In genomic region chr6:85510476-85510875, GRCm38 (mm10) we compare ENCODE assay signal across 11 mouse cellular contexts. TPM values are rescaled to one million over a fixed set of nuclear protein-coding genes. Genes with fewer than 3 reads are reported as not detected.
DNase-seq lines count a peak whose midpoint lies in the region; ATAC-seq and TF ChIP-seq lines count a peak whose summit lies in the region.
"Had no signal": no experiment of that assay in that cellular context is flagged by ENCODE, and none has a peak within 500 bp of the region (broad histone marks: within the 10 kb centered on the region; RNA-seq: fewer than 3 reads in every experiment).

No protein-coding gene starts in this region.

- no peak for TF ChIP-seq POLR2A in kidney, adult 2 months (IDR thresholded peaks at IDR 0.05; ENCODE audit: low read depth, low read length)

- no peak overlapping the region for H3K27ac ChIP-seq in kidney, adult 2 months (ENCODE audit: insufficient read depth, low read depth, low read length)
- H3K27ac ChIP-seq in liver, embryonic 14.5 days: no peak overlapping the region
- H3K27ac ChIP-seq: embryonic facial prominence, embryonic 12.5 days; liver, embryonic 13.5 days had no signal

- no peak overlapping the region for H3K9ac ChIP-seq in liver, embryonic 14.5 days (replicated peaks)
- H3K9ac ChIP-seq: embryonic facial prominence, embryonic 12.5 days; liver, embryonic 13.5 days had no signal

- 4% methylated on average over 6 of the region's 6 CpGs for WGBS in kidney, adult 2 months
- 4% methylated on average over 6 of the region's 6 CpGs for WGBS in liver, embryonic 14.5 days (ENCODE audit: insufficient replicate concordance)

- no peaks in the 10 kb centered on the region for H3K36me3 ChIP-seq in kidney, adult 2 months (ENCODE audit: control insufficient read depth, insufficient read depth, low read length)
- H3K36me3 ChIP-seq in liver, embryonic 14.5 days (replicated peaks; ENCODE audit: control insufficient read depth, insufficient read depth, low read depth): no peaks in the 10 kb centered on the region
- H3K36me3 ChIP-seq in splenic B cell, adult 2 months (ENCODE audit: control insufficient read depth, insufficient read depth, low read length, poor library complexity, severe bottlenecking): no peaks in the 10 kb centered on the region
- H3K36me3 ChIP-seq: embryonic facial prominence, embryonic 12.5 days; liver, embryonic 13.5 days had no signal

- no peak overlapping the region for H3K4me3 ChIP-seq in kidney, adult 2 months (ENCODE audit: insufficient read depth, low read depth, low read length)
- H3K4me3 ChIP-seq in liver, embryonic 14.5 days (ENCODE audit: insufficient read depth in 1 of 2, low read depth in 2 of 2, low read length in 2 of 2): no peak overlapping the region

- no peaks in the 10 kb centered on the region for H3K9me3 ChIP-seq in liver, embryonic 14.5 days (ENCODE audit: control insufficient read depth, low read length)
- H3K9me3 ChIP-seq: embryonic facial prominence, embryonic 12.5 days; liver, embryonic 13.5 days had no signal

- H3K27me3 ChIP-seq in kidney, adult 2 months (replicated peaks; ENCODE audit: control insufficient read depth, insufficient read depth, low read length): peaks cover 14% of the 10 kb centered on the region
- H3K27me3 ChIP-seq in liver, embryonic 14.5 days (ENCODE audit: control insufficient read depth, insufficient read depth, low read length): peaks cover 53% of the 10 kb centered on the region
- no peaks in the 10 kb centered on the region; the same call in 1 of the 2 replicates for H3K27me3 ChIP-seq in splenic B cell, adult 2 months (ENCODE audit: control insufficient read depth, insufficient read depth, low read length, poor library complexity, severe bottlenecking)

- no peak for TF ChIP-seq EP300 in liver, embryonic 14.5 days (IDR thresholded peaks at IDR 0.05; ENCODE audit: low read depth)

- peak; percentile 57 for TF ChIP-seq CTCF in kidney, adult 2 months (conservative IDR thresholded peaks at IDR 0.05; ENCODE audit: insufficient read depth, insufficient read length, low read depth, low read length)
- TF ChIP-seq CTCF in liver, embryonic 14.5 days (IDR thresholded peaks at IDR 0.05; ENCODE audit: low read depth): peak; percentile 56

- ATAC-seq in liver, embryonic 14.5 days (ENCODE audit: insufficient read depth): no peak
- ATAC-seq in monocyte, adult 5-6 weeks (replicated peaks; ENCODE audit: insufficient number of reproducible peaks, low FRiP score, low TSS enrichment, poor library complexity, severe bottlenecking): no peak

- peak; percentile 27 for DNase-seq in kidney, adult 2 months
- no peak for DNase-seq in kidney, adult 11 months
- peak; percentile 15 for DNase-seq in Muller cell, postnatal 12 days (ENCODE audit: inconsistent ontology term)
- peak; percentile 73 for DNase-seq in cerebellum, adult 11-12 months
- DNase-seq in frontal cortex, postnatal 36 days (ENCODE audit: low spot score in 2 of 2): peak; percentile 76 to 90
- DNase-seq in liver, embryonic 14.5 days (ENCODE audit: low read depth in 3 of 3, low spot score in 3 of 3): no peak
- DNase-seq in splenic B cell, adult 2 months (ENCODE audit: low read depth, low spot score): peak; percentile 7
- DNase-seq: liver, embryonic 13.5 days had no signal

- H3K4me1 ChIP-seq in kidney, adult 2 months (ENCODE audit: control insufficient read depth, insufficient read depth, low read length): no peaks in the 10 kb centered on the region
- no peaks in the 10 kb centered on the region for H3K4me1 ChIP-seq in liver, embryonic 14.5 days (replicated peaks; ENCODE audit: control insufficient read depth in 2 of 2, insufficient read depth in 2 of 2, low read length in 1 of 2)

- H3K4me2 ChIP-seq in liver, embryonic 14.5 days (ENCODE audit: low read depth): no peak overlapping the region
- H3K4me2 ChIP-seq: liver, embryonic 13.5 days had no signal

RNA-seq across cellular contexts. Expression of gene Egr4, which starts 2.9 kb away (rescaled TPM):
- polyA plus RNA-seq in kidney, adult 2 months (2012; rRNA removed): not detected in 2 replicates
- polyA plus RNA-seq in liver, embryonic 14.5 days (2012; rRNA removed): not detected in 2 replicates
- not detected in 2 replicates for polyA plus RNA-seq in liver, embryonic 14.5 days (2014; fragmentation: Nextera tagmentation; extraction: Ambion mirVana)
- total RNA-seq in monocyte, adult 5-6 weeks (2017): not detected in 3 replicates
- polyA plus RNA-seq: embryonic facial prominence, embryonic 12.5 days; liver, embryonic 13.5 days; stomach, embryonic 14.5 days had no signal

RNA-seq across cellular contexts. Expression of gene Fbxo41, which starts 7.7 kb away (rescaled TPM):
- polyA plus RNA-seq in kidney, adult 2 months (2012; rRNA removed): 0.07 and 0.08 TPM in 2 replicates
- 0.02 TPM in 1 of 2 replicates, not detected in the other for polyA plus RNA-seq in liver, embryonic 14.5 days (2012; rRNA removed)
- not detected in 2 replicates for polyA plus RNA-seq in liver, embryonic 14.5 days (2014; fragmentation: Nextera tagmentation; extraction: Ambion mirVana)
- not detected in 3 replicates for total RNA-seq in monocyte, adult 5-6 weeks (2017)
- polyA plus RNA-seq: liver, embryonic 13.5 days had no signal

RNA-seq across cellular contexts. Expression of gene Pradc1, which starts 58.7 kb away (rescaled TPM):
- polyA plus RNA-seq in kidney, adult 2 months (2012; rRNA removed): 23.1 and 27.7 TPM in 2 replicates
- polyA plus RNA-seq in liver, embryonic 14.5 days (2012; rRNA removed): 16.9 and 18.4 TPM in 2 replicates
- polyA plus RNA-seq in liver, embryonic 14.5 days (2014; fragmentation: Nextera tagmentation; extraction: Ambion mirVana): 18.1 and 19.8 TPM in 2 replicates
- 8.6 to 11.3 TPM (median 10.1 TPM) in 3 replicates for total RNA-seq in monocyte, adult 5-6 weeks (2017)

RNA-seq across cellular contexts. Expression of gene Cct7, which starts 59.2 kb away (rescaled TPM):
- polyA plus RNA-seq in kidney, adult 2 months (2012; rRNA removed): 104 and 117 TPM in 2 replicates
- 102 and 162 TPM in 2 replicates for polyA plus RNA-seq in liver, embryonic 14.5 days (2012; rRNA removed)
- 285 and 290 TPM in 2 replicates for polyA plus RNA-seq in liver, embryonic 14.5 days (2014; fragmentation: Nextera tagmentation; extraction: Ambion mirVana)
- total RNA-seq in monocyte, adult 5-6 weeks (2017): 150 to 194 TPM (median 161 TPM) in 3 replicates

Comparison
In these comparisons a context has a peak if more than half of its experiments do, and no peak if none do; other contexts are left out.
1. DNase-seq: peak in kidney, adult 2 months (single experiment), Muller cell, postnatal 12 days (single experiment), cerebellum, adult 11-12 months (single experiment), frontal cortex, postnatal 36 days (2 of 2) and splenic B cell, adult 2 months (single experiment); none in kidney, adult 11 months (single experiment) and liver, embryonic 14.5 days (0 of 3).